Mouse (Mus musculus): Measurements from ENCODE around the gene Mfsd2a. TPM values are rescaled to one million over a fixed set of nuclear protein-coding genes. Genes with fewer than 3 reads are reported as not detected.

The Mfsd2a gene
- polyA plus RNA-seq, 1 experiment = 0.93 TPM

GRCm38 (mm10) chr4:122932239-122932978 lies 28.6 kb downstream of the Mfsd2a start:
- Histone ChIP-seq H3K9ac (ENCODE audit: low read depth, poor library complexity, severe bottlenecking) (no peak overlapping the region), H3K36me3 (ENCODE audit: control insufficient read depth, insufficient read depth, low read length, poor library complexity, severe bottlenecking) (no peaks in the 10 kb centered on the region), H3K27ac (ENCODE audit: insufficient read depth, low read length) (no peak overlapping the region), H3K4me3 (ENCODE audit: low read depth, low read length) (no peak overlapping the region), H3K4me1 (ENCODE audit: control insufficient read depth, insufficient read depth, low read length) (no peaks in the 10 kb centered on the region), H3K9me3 (replicated peaks; ENCODE audit: control insufficient read depth, insufficient read depth, low read length, poor library complexity, severe bottlenecking) (no peaks in the 10 kb centered on the region), H3K27me3 (ENCODE audit: control insufficient read depth, insufficient read depth, low read length, poor library complexity, severe bottlenecking) (no peaks in the 10 kb centered on the region)
- TF ChIP-seq CTCF (IDR thresholded peaks at IDR 0.05; ENCODE audit: low read depth, low read length) = no peak

GRCm38 (mm10) chr4:122930939-122931590 lies 29.9 kb downstream of the Mfsd2a start:
- H3K9me3 ChIP-seq (replicated peaks; ENCODE audit: control insufficient read depth, insufficient read depth, low read length, poor library complexity, severe bottlenecking) = no peaks in the 10 kb centered on the region
- TF ChIP-seq CTCF (IDR thresholded peaks at IDR 0.05; ENCODE audit: low read depth, low read length) (no peak), EP300 (IDR thresholded peaks at IDR 0.05; ENCODE audit: insufficient read depth, low read depth, low read length) (no peak), POLR2A (IDR thresholded peaks at IDR 0.05; ENCODE audit: insufficient read depth, low read length) (no peak)
- H3K4me3 ChIP-seq (ENCODE audit: low read depth, low read length) = no peak overlapping the region
- H3K36me3 ChIP-seq (ENCODE audit: control insufficient read depth, insufficient read depth, low read length, poor library complexity, severe bottlenecking) = no peaks in the 10 kb centered on the region
- no peaks in the 10 kb centered on the region for H3K27me3 ChIP-seq (ENCODE audit: control insufficient read depth, insufficient read depth, low read length, poor library complexity, severe bottlenecking)
- H3K9ac ChIP-seq (ENCODE audit: low read depth, poor library complexity, severe bottlenecking) = no peak overlapping the region
- H3K4me1 ChIP-seq (ENCODE audit: control insufficient read depth, insufficient read depth, low read length) = no peaks in the 10 kb centered on the region
- no peak overlapping the region for H3K27ac ChIP-seq (ENCODE audit: insufficient read depth, low read length)

- H3K9ac ChIP-seq (ENCODE audit: low read depth, poor library complexity, severe bottlenecking) = no peak overlapping the region
- no peaks in the 10 kb centered on the region for H3K36me3 ChIP-seq (ENCODE audit: control insufficient read depth, insufficient read depth, low read length, poor library complexity, severe bottlenecking)
- TF ChIP-seq CTCF (IDR thresholded peaks at IDR 0.05; ENCODE audit: low read depth, low read length) (no peak), POLR2A (IDR thresholded peaks at IDR 0.05; ENCODE audit: insufficient read depth, low read length) (no peak), EP300 (IDR thresholded peaks at IDR 0.05; ENCODE audit: insufficient read depth, low read depth, low read length) (no peak)
- H3K9me3 ChIP-seq (replicated peaks; ENCODE audit: control insufficient read depth, insufficient read depth, low read length, poor library complexity, severe bottlenecking) = no peaks in the 10 kb centered on the region
- H3K27ac ChIP-seq (ENCODE audit: insufficient read depth, low read length) = no peak overlapping the region
- no peak overlapping the region for H3K4me3 ChIP-seq (ENCODE audit: low read depth, low read length)
- H3K4me1 ChIP-seq (ENCODE audit: control insufficient read depth, insufficient read depth, low read length) = no peaks in the 10 kb centered on the region
- H3K27me3 ChIP-seq (ENCODE audit: control insufficient read depth, insufficient read depth, low read length, poor library complexity, severe bottlenecking) = no peaks in the 10 kb centered on the region
Measured at GRCm38 (mm10) chr4:122923392-122924344, 37.3 kb downstream of the Mfsd2a start.

- no peak overlapping the region for H3K27ac ChIP-seq (ENCODE audit: insufficient read depth, low read length)
- no peaks in the 10 kb centered on the region for H3K9me3 ChIP-seq (replicated peaks; ENCODE audit: control insufficient read depth, insufficient read depth, low read length, poor library complexity, severe bottlenecking)
- TF ChIP-seq CTCF (IDR thresholded peaks at IDR 0.05; ENCODE audit: low read depth, low read length) (no peak), EP300 (IDR thresholded peaks at IDR 0.05; ENCODE audit: insufficient read depth, low read depth, low read length) (no peak), POLR2A (IDR thresholded peaks at IDR 0.05; ENCODE audit: insufficient read depth, low read length) (no peak)
- H3K9ac ChIP-seq (ENCODE audit: low read depth, poor library complexity, severe bottlenecking) = no peak overlapping the region
- H3K27me3 ChIP-seq (ENCODE audit: control insufficient read depth, insufficient read depth, low read length, poor library complexity, severe bottlenecking) = no peaks in the 10 kb centered on the region
- H3K36me3 ChIP-seq (ENCODE audit: control insufficient read depth, insufficient read depth, low read length, poor library complexity, severe bottlenecking) = no peaks in the 10 kb centered on the region
- no peak overlapping the region for H3K4me3 ChIP-seq (ENCODE audit: low read depth, low read length)
- no peaks in the 10 kb centered on the region for H3K4me1 ChIP-seq (ENCODE audit: control insufficient read depth, insufficient read depth, low read length)
Measured at GRCm38 (mm10) chr4:122922841-122923240, 38.1 kb downstream of the Mfsd2a start.

GRCm38 (mm10) chr4:122915985-122916384 lies 45.0 kb downstream of the Mfsd2a start:
- TF ChIP-seq EP300 (IDR thresholded peaks at IDR 0.05; ENCODE audit: insufficient read depth, low read depth, low read length) (no peak), CTCF (IDR thresholded peaks at IDR 0.05; ENCODE audit: low read depth, low read length) (no peak), POLR2A (IDR thresholded peaks at IDR 0.05; ENCODE audit: insufficient read depth, low read length) (no peak)
- H3K9ac ChIP-seq (ENCODE audit: low read depth, poor library complexity, severe bottlenecking) = no peak overlapping the region
- H3K4me1 ChIP-seq (ENCODE audit: control insufficient read depth, insufficient read depth, low read length) = no peaks in the 10 kb centered on the region
- no peaks in the 10 kb centered on the region for H3K9me3 ChIP-seq (replicated peaks; ENCODE audit: control insufficient read depth, insufficient read depth, low read length, poor library complexity, severe bottlenecking)
- no peaks in the 10 kb centered on the region; the same call in 1 of the 2 replicates for H3K27me3 ChIP-seq (ENCODE audit: control insufficient read depth, insufficient read depth, low read length, poor library complexity, severe bottlenecking)
- H3K4me3 ChIP-seq (ENCODE audit: low read depth, low read length) = no peak overlapping the region
- H3K36me3 ChIP-seq (ENCODE audit: control insufficient read depth, insufficient read depth, low read length, poor library complexity, severe bottlenecking) = no peaks in the 10 kb centered on the region
- H3K27ac ChIP-seq (ENCODE audit: insufficient read depth, low read length) = no peak overlapping the region

All from ES-Bruce4 (cell line).